Mouse (Mus musculus): ENCODE results near the gene Ptprf.
A peak's percentile ranks its signal among the peaks of the same experiment; 100 is the strongest.

Gene Ptprf

DNA sequence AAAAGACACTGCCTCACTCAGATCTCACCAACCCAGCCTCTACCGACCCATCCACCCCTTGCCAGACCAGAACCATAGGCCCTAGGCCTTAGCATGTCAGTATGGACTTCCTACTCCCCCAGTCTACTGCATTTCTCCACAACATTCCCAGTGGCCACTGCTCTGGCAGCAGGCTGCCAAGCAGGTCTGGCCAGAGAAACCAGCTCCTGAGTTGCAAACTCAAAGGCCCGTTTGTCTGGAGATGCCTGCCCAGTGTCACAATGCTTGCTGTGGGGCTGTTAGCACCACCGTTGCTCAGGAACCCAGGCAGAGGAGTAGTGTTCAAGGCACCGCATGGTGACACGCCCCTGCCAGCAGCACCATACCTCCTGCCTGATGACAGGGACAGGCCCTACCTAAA, 5.0 kb downstream of the Ptprf start:
- DNase-seq (ENCODE audit: low read depth, low spot score), result no peak

DNA sequence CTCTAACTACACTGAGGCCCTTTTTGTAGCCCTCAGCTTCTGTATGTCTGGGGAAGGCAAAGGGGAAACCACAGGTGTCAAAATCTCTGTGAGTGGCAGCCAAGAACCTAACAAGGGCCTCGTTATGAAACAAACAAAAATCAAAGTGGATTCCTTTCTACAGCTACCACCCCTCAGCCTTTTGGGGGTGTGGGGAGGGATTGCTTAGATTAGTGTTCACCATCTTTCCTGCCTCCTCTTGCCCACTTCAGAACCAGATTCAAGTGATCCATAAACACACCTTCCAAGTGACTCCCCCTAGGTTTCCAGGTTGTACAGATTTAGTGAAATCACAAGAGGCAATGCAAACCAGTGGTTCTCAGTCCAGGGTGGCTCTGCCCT, 9.0 kb downstream of the Ptprf start:
- no peak for DNase-seq (ENCODE audit: low read depth, low spot score)

- no peak for DNase-seq (ENCODE audit: low read depth, low spot score)
Measured at GRCm38 (mm10) chr4:118281444-118282181, 9.6 kb downstream of the Ptprf start.

GRCm38 (mm10) chr4:118280506-118280905, 10.7 kb downstream of the Ptprf start:
- DNase-seq (ENCODE audit: low read depth, low spot score), result no peak

DNA sequence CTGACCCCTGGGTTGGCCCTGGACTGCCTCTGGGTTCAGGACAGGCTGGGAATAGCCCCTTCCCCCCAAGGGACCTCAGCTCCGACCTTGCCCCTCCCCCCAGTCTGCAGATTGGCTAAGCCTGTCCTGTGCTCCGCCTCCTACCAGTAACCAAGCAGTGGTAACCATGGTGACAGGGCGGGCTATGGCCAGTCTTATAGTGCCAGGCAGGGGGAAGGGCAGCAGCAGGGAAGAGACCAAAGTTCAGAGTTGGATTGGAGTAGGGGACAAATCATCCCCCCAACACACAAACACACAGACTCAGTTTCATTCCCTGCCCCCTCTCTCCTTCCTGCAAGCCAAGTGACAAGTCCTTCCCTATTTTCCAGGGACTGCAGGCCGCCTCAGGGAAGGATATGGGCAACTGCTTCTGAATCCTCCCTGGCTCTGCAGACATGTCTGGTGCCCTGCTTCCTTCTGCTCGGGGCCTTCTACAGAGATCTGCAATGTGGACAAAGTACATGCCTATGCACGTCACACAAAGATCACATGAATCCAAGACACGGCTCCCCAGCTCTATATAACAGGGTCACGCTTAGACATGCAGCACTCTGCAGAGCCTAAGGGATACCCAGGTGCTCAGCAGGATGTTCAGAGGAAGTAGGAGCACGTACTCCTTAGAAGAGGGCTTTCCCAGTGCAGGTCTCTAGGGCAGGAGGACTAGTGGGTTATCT, 14.5 kb downstream of the Ptprf start:
- peak; percentile 19 for DNase-seq (ENCODE audit: low read depth, low spot score)

- DNase-seq (ENCODE audit: low read depth, low spot score), result no peak
Measured at GRCm38 (mm10) chr4:118275601-118276519, 15.3 kb downstream of the Ptprf start.

DNA sequence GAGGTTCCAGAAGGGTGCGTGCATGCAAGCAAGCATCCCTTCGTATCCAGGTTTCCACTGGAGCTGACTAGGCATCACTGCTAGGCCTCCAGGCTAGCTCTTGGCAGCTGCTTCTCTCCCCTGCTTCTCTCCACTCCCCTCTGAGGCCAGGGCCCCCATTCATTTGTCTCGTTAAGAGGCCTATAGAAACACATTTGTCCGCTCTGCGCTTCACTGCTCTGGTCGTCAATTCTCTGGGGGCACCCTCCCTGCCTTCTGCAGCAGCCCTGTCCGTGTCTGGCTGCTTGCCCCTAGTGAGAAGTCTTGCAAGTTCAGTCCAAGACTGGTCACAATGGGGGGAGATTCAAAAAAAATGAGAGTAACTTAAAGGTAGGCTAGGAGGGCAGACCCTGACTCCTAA, 16.7 kb downstream of the Ptprf start:
- no peak for DNase-seq (ENCODE audit: low read depth, low spot score)

- no peak for DNase-seq (ENCODE audit: low read depth, low spot score)
Measured at GRCm38 (mm10) chr4:118273998-118274397, 17.2 kb downstream of the Ptprf start.

DNA sequence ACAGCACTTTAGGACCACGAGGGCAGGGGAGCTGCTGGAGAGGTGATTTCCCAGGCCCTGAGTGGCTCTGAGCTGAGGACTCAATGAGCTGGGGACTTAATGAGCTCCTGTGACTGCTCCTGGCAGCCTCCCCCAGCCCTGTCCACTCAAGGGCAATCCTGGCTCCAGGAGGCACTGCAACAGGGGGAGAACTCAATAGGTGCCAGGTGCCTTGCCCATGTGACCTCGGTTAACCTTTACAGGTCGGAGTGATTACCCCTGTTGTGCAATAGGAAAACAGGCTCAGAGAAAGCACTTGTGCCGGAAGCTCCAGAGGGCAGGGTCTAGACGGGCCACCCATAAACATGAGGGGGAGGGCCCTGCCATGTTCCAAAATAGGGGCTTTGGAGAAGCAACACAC, 17.7 kb downstream of the Ptprf start:
- DNase-seq (ENCODE audit: low read depth, low spot score), result no peak

DNA sequence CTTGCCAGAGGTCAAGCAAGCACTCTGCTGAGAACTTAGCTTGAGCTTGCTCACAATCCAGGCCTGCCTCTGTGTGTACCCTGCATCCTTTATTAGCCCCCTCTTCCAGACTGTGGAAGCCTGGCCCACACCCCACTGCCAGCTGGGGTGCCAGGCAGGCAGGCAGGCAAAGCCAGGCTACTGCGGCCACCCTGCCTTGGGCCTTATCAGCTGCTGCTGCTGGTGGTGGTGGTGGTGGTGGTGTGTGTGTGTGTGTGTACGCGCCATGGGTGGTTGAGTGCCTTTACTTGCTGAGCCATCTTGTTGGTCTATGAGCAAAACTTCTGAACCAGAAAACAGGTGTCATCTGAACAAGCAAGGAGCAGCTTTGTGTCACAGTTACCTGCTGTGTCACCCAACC, 18.3 kb downstream of the Ptprf start:
- DNase-seq (ENCODE audit: low read depth, low spot score), result no peak

DNA sequence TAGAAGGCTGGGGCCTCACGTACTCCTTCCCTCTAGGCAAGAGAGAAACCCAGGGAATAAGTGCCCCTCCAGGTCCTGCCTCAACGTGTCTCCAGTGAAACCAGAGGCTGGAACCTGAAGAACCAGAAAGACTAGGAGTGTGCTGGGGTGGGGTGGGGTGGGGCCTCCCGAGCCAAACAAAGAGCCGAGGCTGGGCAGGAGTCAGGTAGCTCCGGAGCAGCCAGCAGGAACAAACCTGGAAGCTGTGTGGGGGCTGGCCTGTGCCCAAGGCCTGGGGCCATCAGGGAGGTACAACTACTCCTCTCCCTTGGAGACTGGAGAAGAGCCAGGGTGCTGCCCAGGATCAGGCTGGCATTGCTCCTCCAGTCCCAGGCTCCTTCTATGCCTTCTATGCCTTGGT, 18.9 kb downstream of the Ptprf start:
- no peak for DNase-seq (ENCODE audit: low read depth, low spot score)

GRCm38 (mm10) chr4:118271556-118272074, 19.6 kb downstream of the Ptprf start:
- no peak for DNase-seq (ENCODE audit: low read depth, low spot score)

GRCm38 (mm10) chr4:118270706-118271105, 20.5 kb downstream of the Ptprf start:
- DNase-seq (ENCODE audit: low read depth, low spot score), result no peak

GRCm38 (mm10) chr4:118269999-118270398, 21.2 kb downstream of the Ptprf start:
- no peak for DNase-seq (ENCODE audit: low read depth, low spot score)

DNA sequence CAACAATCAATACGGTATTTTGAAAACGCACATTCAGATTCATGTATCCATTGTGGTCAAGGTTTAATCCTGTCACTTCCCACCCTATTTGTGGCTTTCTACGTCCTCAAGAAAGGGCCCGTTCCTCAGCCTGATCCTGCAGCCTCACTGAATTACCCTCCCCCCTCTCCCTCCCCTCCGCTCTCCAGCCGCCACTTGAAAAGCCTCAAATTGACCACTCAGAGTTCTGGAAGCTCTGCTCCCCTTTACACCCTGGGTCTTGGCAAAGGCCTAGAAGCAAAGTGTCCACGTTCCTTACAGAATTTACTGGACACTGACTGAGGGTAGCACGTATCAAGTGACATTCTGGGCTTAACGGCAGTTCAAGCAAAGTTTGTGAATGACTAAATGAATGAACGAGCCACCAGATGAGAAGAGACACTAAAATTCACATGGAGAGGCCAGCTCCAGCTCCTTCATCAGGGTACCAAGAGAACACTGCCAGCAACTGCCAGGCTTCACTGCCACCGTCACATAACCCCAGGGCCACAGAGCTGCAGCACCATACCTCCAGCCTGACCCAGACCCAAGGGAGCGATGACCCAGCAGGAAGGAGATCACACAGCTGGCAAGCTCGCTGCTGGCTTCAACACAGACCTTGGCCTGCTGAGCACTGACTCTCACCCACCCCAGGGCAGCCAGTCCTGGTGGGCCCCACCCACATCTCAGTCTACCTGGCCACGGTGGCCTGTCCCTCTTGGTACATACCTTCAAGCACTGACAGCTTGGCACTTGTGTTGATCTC, 22.6 kb downstream of the Ptprf start:
- DNase-seq (ENCODE audit: low read depth, low spot score), result no peak

DNA sequence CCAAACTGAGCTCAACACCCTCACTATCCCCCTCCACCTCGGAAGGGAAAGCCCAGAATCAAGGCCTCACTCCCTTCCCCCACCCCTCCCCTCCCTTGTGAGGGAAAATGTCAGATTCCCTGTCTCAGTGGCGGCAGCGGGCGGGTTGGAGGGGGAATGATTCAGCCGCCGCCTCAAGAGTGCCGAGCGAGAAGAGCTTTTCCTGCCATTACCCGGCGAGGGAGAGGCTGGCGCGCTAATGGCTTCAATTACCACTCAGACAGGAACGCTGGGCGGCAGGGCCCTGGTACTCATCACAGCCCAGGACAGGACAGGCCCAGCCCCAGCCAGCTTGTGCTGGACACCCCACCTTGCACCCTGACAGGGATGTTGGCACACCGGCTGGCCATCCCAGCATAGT, 25.6 kb downstream of the Ptprf start:
- DNase-seq (ENCODE audit: low read depth, low spot score), result no peak

DNA sequence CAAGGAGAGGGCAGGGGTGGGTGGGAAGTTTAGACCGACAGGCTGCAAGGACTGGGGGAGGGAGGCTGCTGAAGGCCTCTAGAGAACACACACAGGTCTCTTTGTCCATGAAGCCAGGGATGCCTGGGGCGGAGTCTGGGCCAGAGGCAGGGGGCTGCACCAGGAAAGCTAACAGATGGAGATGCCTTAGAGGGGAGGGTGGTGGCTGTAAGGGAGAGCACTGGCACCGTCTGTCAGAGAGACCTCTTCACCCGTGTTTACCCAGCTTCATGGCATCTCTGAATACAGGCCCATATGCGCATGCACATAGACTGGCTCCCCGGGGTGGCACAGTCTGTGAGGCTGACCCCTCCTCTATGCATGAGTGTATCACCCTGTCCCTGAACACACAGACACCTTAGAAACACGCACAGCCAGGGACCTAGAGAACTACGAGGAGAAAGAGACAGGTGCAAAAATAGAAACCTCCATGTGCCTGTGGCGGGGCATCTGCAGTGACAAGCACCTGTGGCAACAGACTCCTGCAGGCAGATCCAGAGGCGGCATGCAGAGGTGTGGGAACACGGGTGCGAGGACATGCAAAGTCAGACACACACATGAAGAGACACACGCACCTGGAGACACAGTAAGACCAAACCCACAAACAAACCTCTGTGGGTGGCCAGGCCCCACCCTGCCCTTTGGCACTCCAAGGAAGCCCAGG, 29.3 kb downstream of the Ptprf start:
- DNase-seq (ENCODE audit: low read depth, low spot score), result no peak

- DNase-seq (ENCODE audit: low read depth, low spot score), result no peak
Measured at GRCm38 (mm10) chr4:118261291-118261690, 29.9 kb downstream of the Ptprf start.

DNA sequence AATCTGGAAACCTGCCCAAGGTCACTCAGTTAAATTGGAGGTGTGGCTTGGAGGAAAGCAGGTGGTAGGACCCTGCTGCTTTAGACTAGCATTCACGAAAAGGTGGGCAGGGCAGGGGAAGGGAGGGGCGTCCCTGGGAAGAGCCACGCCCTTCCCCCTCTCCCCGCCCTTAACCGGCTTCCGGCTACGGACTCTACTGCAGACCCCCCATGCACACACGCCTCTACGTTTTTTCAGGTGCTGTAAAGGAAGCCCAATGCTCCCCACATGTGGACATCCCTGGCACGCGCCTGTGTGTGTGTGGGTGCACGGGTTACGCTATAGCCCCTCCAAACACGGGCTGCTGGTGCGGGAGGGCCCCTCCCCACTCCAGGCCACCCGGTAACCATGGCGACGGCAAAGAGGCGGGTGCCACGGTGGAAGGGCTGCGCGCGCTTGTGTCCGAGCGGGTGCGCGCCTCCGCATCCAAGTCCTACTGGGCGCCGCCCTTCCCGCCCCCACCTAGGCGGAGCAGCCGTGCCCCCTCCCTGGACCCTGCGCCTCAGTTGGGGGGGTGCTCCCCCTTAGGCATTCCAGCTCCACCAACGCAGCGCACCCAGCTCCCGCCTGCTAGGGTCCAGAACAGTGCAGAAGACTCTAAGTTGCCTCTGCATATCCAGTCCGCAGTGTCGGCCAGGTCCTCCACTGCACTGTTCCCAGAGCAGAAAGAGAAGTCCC, 30.5 kb downstream of the Ptprf start:
- no peak for DNase-seq (ENCODE audit: low read depth, low spot score)

All from 3T3-L1 (cell line).